Mouse (Mus musculus): ENCODE data around the gene Ctcfl. TPM values are rescaled to one million over a fixed set of nuclear protein-coding genes. Genes with fewer than 3 reads are reported as not detected.
"Not testable (repeated sequence)": the region's sequence is repeated elsewhere in the genome, so short reads cannot be mapped to it uniquely, and the experiment has no call there.

Ctcfl gene
- total RNA-seq, 2 experiments from 2014 or later: 0.14 TPM; not detected in 1

DNA sequence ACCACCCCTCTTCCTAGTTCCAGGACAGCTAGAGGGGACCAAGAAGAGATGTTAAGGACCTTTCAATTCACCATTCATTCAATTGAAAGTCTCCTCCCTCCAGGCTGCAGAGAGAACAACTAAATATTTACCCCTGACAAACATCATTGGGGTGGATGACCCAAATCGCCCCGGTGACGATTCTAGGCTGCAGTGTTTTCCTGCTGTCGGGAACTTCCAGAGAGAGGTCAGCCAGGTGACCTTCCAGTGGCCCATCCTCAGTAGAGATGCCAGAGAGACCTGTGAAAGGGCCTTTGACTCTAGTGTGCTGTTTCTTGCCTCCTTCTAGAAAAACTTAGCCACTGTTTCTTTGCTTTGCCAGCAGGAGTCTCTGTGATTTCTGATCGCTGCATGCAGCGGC, 27.4 kb upstream of the Ctcfl start:
- intact Hi-C loops (cut with DNase I): no loop called here
- DNase-seq (ENCODE audit: low spot score in 2 of 2): no peak

DNA sequence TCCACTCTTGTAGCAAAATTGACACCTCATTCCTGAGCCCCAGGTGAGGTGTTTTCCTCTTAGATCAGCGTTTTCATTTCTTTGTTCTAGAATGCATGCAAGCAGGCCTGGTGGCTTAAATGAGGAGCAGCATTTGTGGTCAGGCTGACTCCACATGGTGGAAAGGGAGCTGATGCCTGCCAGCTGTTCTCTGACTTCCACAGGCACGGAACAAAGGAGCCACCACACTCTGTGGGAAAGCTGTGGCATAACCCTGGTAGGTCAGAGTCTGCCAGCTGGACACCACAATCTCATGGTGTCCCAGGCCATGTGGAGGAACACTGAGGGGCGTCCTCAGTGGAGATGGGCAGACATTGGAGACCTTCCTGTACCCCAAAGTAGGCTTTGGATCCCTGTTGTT, 26.5 kb upstream of the Ctcfl start:
- no peak for DNase-seq (ENCODE audit: low spot score in 2 of 2)
- intact Hi-C loops (cut with DNase I): no loop called here

DNA sequence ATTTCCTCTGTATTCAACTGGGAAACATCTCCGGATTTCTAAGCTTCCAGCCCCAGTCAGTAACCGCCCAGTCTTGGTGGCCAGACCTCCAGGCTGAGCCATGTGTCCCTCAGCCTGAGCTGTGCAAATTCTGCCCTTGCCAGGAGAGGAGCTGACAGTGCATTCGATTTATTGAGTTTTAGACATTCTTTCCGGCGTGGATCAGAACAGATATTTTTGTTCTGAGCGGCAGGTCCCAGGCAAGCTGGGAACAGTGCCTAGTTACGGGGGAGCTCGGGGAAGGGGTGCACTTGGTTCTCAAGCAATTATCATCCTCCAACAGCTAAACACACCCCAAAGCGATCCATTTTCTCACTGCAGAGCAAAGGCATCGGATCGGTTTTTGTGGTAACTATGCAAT, 24.3 kb upstream of the Ctcfl start:
- intact Hi-C loops (cut with DNase I): no loop called here

DNA sequence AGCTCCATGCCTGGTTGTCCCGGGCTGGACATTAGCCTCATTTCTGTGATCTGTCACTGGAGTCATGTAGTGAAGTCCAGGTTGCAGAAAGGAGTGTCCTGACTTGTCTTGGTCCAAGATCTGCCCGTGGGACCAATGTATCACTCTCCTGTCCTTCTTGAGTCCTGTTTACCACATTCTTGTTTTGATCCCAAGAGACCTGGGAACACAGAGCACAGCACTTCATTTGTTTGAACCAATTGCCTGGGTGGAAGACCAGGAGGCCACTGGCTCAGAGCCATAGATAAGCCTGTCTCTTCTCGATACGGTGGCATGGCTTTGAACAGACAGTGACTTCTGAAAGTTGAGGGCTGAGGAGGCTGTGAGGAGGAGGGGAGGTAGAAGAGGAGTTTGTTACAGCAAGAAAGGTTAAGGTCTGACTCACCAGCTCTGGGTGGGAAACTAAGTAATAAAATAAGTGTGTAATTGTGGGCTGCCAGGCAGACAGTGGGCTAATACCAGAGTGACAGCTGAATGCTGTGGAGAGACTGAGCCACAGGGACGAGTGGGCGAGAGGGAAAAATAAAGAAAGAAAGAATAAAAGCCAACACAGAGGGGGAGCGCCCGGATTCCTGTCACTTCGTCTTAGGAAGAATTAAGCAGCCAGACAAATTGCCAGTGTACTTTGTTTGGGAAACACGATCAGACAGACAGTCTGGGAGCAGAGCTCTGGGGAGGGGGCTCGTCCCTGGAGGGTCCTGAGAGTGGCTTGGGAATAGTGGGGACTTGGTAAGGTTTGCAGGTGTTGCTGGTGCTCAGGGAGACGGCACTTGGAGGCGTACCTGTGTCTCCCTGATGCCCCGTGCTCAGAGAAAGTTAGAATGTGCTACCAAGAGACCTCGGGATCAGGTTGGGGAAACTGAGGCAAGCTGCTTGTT, 19.3 kb upstream of the Ctcfl start:
- DNase-seq (ENCODE audit: low spot score in 2 of 2): peak; percentile 12 to 40

More for the DNA sequence above, 24.3 kb upstream of the Ctcfl start:
- peak; percentile 22 to 29 for DNase-seq (ENCODE audit: low spot score in 2 of 2)

DNA sequence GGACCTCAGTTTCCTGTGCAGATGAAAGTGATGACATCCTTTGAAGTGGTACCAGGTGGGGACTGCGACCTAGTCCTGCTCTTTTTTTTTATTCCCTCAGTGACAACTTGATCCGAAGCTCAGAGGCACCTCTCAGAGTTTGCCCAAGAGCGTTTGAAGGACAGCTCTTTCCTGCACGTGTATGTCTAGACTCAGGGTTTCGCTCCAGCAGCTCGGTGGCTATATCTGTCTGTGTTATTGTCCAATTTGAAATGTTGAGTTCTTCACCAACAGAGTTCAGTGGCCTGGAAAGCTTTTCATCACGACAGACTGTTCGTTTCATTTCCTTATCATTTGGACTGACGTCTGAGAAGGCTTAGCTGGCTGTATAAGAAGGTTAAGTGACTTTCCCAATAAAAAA, 15.4 kb upstream of the Ctcfl start:
- no peak for DNase-seq (ENCODE audit: low spot score in 2 of 2)
- intact Hi-C loops (cut with DNase I): no loop called here

More for the DNA sequence above, 19.3 kb upstream of the Ctcfl start:
- intact Hi-C loops (cut with DNase I): no loop called here

DNA sequence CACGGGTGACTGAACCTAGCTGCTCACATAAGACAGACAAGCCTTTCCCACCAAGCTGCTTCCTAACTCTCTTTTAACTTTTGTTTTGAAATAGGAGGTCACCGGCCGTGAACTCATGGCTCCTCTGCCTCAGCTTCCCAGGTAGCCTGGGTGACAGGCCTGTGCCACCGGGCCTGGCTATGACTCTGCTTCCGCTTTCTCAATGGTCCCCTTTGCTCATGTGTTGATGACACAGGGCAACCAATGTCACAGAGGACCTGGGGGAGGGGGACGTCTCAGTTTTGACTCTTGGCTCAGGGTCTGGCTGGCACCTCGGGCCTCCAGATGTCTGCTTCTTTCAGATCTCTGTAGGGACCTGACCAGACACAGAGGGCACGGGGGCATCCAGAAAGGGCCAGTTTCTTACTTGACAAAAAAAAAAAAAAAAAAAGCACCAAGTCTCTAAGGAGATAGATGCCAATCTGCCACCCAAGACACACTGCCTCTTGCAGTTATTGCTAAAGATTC, 13.5 kb upstream of the Ctcfl start:
- DNase-seq (ENCODE audit: low spot score in 2 of 2): no peak

DNA sequence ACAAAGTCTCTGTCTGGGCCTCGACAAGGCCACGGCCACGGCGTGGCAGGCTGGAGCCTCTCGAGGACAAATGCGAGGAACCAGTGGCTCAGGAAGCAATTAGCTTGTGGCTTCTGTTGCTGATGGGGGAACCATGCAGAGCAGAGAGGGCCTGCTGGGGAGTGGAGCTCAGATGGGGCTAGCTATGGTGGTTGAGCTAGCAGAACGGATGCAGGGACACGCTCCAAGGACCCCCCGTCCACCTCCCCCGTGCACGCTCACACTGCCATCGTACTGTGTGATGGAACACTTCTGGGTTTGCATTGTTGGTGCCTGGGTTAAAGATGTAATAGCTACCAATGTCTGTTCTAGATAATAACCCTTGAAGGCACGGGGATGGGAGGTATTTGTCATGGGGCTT, 12.9 kb upstream of the Ctcfl start:
- intact Hi-C loops (cut with DNase I): no loop called here
- no peak for DNase-seq (ENCODE audit: low spot score in 2 of 2)

More for the DNA sequence above, 13.5 kb upstream of the Ctcfl start:
- intact Hi-C loops (cut with DNase I): no loop called here

DNA sequence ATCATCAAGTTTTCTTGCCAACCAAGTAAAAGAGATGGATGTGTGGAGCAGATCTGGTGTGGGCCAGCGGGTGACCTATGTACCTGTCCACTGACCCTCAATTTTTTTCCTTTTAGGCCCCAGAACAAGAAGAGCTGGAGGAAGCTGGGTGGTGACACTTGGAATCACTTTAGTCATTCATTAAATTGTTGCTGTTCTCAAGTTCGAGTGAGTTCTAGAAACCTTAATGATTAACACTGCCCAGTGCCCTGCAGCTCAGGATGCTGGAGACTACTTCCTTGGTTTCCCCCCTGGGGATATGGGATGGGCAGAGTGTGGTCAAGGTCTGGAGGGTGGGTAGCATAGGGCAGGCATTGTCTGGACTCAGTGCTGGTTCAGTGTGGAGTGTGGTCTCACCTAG, 9.8 kb upstream of the Ctcfl start:
- DNase-seq (ENCODE audit: low spot score in 2 of 2): no peak
- intact Hi-C loops (cut with DNase I): no loop called here

DNA sequence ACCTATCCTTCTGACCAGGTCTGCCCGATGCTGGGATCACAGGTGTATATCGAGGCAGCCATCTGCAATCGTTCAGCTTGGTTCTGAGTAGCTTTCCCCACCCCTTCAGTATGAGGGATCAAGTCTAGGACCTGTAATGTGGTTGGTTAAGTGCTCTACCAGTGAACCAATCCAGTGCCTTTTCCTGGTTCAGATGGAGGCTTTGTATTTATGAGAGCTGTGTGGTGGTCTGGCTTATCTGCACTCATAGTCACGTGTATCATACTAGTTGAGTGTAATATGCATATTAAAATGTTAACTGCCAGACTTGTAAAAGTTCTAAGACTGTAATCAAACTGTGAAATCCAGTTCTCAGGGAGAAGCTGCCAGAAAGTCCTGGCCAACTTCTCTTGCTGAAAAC, 7.1 kb upstream of the Ctcfl start:
- DNase-seq (ENCODE audit: low spot score in 2 of 2): no peak
- intact Hi-C loops (cut with DNase I): no loop called here

DNA sequence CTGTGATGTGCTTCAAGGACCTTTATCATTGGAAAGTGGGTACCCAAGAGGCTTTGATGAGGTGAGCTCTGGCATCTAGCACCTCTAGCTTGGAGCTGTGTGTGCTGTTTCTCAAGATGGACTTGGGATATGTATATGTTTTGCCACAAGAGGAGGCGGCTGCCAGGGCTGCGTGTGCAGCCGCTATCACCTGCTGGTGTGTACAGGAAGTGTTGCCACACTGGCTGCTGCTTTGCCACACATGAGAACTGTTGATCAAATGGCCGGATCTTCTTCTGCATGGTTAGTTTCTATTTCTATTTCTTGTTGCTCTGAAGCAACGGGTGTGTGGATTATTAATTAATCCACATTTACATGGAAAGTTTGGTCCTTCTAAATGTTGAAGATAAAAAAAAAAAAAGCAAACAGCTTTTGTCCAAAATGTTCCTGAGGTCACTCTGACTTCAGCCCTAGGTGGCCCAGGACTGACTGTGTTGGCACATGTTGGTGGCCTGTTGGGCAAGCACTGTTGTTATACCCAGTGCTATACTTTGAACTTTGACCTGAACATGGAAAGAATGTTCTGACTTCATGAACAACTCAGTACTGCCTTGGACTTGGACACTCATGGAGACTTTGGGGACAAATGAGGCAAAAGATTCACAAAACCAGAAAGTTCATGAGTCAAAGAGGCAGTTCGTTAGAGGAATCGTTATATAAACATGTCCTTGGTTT, 4.9 kb upstream of the Ctcfl start:
- DNase-seq (ENCODE audit: low spot score in 2 of 2): no peak
- intact Hi-C loops (cut with DNase I): no loop called here

DNA sequence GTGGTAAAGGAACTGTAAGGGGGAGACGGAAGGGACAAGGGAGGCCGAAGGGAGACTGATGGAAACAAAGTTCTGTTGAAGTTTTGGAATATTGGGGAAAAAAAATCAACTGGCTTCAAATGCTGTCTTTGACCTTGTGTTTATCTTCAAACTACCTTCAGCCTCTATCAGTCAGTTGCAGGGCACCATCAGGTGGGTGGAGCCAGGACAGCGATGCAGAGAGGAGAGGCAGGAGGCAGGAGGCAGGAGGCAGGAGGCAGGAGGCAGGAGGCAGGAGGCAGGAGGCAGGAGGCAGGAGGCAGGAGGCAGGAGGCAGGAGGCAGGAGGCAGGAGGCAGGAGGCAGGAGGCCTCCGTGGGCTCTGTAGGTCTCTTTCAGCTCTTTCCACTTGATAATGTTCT, 792 bp upstream of the Ctcfl start:
- DNase-seq (ENCODE audit: low spot score in 2 of 2); intact Hi-C loops (cut with DNase I): not testable (repeated sequence)

DNA sequence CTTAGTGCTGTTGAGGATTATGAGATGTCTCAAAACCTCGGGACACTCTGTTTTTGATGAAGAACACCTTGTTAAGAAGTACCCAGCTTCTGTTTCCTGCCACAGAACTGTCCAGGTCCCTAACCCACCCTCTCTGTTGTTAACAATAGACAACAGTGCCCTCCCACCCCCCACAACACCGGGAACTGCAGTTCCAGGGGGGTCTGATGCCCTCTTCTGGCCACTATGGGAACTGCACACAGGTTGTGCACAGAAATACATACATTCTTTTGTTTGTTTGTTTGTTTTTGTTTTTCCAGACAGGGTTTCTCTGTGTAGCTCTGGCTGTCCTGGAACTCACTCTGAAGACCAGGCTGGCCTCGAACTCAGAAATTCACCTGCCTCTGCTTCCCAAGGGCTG, 5.5 kb downstream of the Ctcfl start:
- intact Hi-C loops (cut with DNase I); DNase-seq (ENCODE audit: low spot score in 2 of 2): not testable (repeated sequence)

DNA sequence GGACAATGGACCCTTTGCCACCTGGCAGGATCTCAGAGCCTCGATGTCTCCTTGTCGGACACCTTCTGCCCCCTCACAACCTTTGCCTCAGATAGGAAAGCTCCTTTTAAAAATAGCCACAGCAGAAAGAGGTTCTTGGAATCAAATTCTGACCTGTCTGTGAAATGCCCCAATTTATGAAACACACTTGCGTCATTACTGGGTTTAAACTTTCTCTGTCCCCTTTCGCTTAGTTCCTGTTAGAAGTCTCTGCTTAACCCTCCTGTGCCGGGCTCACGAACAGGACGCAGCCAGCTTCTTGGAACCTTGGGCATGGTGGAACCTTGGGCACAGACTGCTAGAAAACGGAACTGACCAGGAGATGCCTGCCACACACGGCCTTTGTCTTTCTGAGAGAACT, 8.8 kb downstream of the Ctcfl start:
- intact Hi-C loops (cut with DNase I): no loop called here
- no peak for DNase-seq (ENCODE audit: low spot score in 2 of 2)

DNA sequence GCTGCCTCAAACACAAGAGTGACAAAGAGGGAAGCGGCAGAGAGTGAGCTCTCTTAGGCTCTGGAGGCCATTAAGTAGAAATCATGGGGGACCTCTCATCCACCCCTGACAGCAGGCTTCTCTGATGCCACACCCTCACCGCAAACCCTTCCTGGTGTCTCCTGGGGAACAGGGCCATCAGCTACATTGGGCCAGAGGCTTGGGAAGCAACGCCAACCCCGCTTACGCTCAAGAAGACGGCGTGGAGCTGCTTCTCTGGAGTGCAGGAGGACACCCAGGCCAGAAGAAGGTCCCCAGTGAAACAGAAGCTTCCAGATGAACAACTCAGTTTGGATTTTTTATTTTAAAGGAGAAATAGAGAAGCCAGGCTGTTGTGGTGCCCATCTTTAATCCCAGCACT, 9.8 kb downstream of the Ctcfl start:
- intact Hi-C loops (cut with DNase I): no loop called here
- DNase-seq (ENCODE audit: low spot score in 2 of 2): no peak

DNA sequence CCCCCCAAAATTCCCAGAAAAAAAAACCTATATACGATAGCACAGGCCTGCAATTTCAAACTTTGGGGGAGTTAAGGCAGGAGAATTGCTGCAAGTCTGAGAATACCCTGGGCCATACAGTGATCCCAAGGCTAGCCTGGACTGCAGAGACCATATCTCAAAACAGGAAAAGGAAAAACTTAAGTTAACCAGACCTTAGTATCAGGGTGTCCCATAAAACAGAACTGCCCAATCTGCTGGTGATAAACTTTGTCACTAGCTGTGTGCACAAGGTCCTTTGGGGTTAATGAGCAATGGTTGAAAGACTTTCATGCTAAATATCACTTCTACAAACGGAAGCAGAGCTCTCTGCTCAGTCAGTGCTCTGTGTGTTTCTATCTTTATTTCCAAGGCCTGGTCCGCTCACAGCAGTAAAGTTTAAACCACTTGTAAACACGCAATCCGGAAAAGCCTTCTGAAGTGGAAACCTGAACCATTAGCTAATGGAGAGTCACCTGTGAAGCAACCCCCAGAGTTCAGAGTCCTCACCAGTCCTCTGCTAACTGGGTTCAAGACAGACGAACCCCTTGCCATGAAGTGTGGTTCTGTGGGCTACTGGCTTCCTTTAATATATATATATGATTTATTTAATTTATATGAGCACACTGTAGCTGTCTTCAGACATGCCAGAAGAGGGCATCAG, 10.7 kb downstream of the Ctcfl start:
- DNase-seq (ENCODE audit: low spot score in 2 of 2): no peak
- intact Hi-C loops (cut with DNase I): no loop called here

DNA sequence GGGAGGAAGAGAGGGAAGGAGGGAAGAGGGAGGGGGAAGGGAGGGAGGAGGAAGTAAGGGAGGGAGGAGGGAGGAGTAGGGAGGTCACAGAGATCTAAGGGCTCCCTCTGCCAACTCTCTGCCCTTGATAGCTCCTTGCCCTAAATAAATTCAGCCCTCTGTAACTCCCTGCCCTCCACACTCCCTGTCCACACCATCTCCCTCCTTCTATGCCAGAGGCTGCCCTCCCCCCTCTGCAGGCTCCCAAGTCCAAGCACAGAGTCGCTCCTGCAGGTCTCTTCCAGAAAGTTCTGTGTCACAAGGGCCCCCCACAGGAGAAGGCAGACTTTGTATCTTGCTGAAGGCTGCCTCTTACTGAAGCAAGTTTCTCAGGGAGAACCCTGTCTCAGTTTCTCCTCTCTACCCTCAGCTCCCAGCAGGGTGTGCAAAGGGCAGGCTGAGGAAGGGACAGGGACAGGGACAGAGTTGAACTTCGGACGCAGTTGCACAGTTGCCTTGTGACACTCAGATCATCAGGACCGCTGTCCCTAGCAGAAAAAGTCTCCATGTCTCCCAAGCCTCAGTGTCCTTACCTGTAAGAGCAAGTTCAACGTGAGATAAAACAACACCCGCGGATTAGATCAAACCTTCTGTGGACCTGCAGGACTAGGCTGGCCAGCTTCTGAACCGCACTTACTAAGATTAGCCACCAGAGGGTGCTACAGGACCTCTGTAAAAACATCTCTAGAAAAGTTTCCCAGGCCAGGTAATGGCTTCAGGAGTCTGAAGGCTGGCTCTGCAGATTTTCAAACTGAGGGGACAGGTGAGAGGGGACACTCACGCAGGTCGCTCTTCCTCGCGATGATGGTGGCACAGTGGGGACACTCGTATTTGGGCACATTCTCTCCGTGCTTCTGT, 12.2 kb downstream of the Ctcfl start:
- intact Hi-C loops (cut with DNase I): loop anchor here (1.0 kb wide), 2 partner anchors 77 to 455 kb away; no protein-coding TSS in a partner anchor
- peak; percentile 71 to 80 for DNase-seq (ENCODE audit: low spot score in 2 of 2)

DNA sequence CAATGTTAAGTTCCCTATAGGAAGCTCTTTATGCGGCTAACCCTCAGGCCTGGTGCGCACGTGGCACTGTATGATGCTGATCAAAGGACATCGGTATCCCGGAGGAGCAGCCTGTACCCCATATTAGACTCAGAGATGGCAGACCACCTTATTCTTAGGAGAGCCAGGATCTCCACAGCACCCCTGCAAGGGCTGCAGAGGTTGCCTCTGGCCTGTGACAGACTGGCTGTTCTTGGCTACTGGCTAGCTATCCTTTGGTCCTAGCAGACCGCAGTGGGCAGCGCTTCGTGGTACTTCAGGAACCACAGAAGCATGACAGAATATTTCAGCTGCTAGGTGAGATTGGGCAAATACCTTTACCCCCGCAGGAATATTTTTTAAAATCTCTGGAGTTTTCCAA, 12.9 kb downstream of the Ctcfl start:
- no peak for DNase-seq (ENCODE audit: low spot score in 2 of 2)
- intact Hi-C loops (cut with DNase I): no loop called here

DNA sequence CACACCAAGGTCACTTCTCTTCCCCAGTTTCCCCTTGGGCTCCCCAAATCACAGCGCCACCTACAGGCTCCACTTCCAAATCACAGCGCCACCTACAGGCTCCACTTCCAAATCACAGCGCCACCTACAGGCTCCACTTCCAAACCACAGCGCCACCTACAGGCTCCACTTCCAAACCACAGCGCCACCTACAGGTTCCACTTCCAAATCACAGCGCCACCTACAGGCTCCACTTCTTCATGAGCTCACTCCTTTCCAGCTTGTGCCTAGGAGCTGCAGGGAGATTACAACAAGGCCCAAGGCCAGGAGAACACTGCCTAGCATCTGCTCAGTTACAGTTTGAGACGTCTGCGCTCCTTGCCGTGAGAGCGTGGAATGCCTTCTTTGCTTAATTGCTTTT, 22.0 kb downstream of the Ctcfl start:
- DNase-seq (ENCODE audit: low spot score in 2 of 2); intact Hi-C loops (cut with DNase I): not testable (repeated sequence)

DNA sequence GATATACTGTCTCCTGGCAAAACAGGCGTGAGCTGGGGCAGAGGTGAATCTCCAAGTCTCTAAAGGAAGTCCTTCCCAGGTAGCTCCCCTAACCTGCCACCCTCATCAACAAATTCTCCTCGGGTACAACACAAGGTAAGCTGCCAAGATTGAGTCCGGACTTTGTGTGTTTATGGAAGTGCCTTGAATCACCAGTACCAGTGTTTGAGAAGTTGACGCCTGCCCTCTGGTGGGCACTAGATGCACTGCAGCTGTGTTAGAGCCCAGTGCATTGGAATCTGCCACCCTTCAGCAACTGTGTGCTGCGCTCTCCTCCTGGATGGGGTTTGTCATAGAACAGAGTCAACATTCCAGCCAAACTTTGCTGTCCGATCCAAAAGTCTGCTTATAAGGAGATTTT, 29.9 kb downstream of the Ctcfl start:
- intact Hi-C loops (cut with DNase I): loop anchor here (1.0 to 10.0 kb wide), 4 partner anchors 65 to 612 kb away; partner anchors contain the start of gene Rbm38
- DNase-seq (ENCODE audit: low spot score in 2 of 2): peak; percentile 82 to 91

All from left cerebral cortex, postnatal 25 days (tissue).